Comparison of ENCODE assay signal across 24 mouse cellular contexts in genomic region chr17:8548733-8549132, GRCm38 (mm10). TPM values are rescaled to one million over a fixed set of nuclear protein-coding genes. Genes with fewer than 3 reads are reported as not detected.
"Had no signal": no experiment of that assay in that cellular context is flagged by ENCODE, and none has a peak within 500 bp of the region (broad histone marks: within the 10 kb centered on the region; RNA-seq: fewer than 3 reads in every experiment).

No protein-coding gene starts in this region.

- H3K27me3 ChIP-seq: limb, embryonic 15.5 days; midbrain, embryonic 12.5 days; midbrain, embryonic 15.5 days; neural tube, embryonic 12.5 days; neural tube, embryonic 15.5 days had no signal

- H3K4me3 ChIP-seq: limb, embryonic 12.5 days; limb, embryonic 15.5 days; midbrain, embryonic 12.5 days; midbrain, embryonic 15.5 days; neural tube, embryonic 12.5 days; neural tube, embryonic 15.5 days had no signal

- DNase-seq: kidney, adult 2 months; liver, postnatal 0 days; lung, embryonic 14.5 days; right cerebral cortex, adult 18-20 months had no signal

- H3K27ac ChIP-seq: kidney, postnatal 0 days; limb, embryonic 12.5 days; limb, embryonic 15.5 days; liver, embryonic 14.5 days; macrophage; midbrain, embryonic 12.5 days; midbrain, embryonic 15.5 days; neural tube, embryonic 12.5 days; neural tube, embryonic 15.5 days; stomach, postnatal 0 days had no signal

- H3K4me1 ChIP-seq: midbrain, embryonic 12.5 days; midbrain, embryonic 15.5 days; neural tube, embryonic 12.5 days; neural tube, embryonic 15.5 days had no signal

RNA-seq across cellular contexts. Expression of gene Gm17087, which starts 18.0 kb away (rescaled TPM):
- total RNA-seq: layer of hippocampus, postnatal 25 days; left cerebral cortex, adult 18-20 months; left cerebral cortex, postnatal 10 days; left cerebral cortex, postnatal 36 days had no signal
- polyA plus RNA-seq: intestine, embryonic 14.5 days; intestine, postnatal 0 days; kidney, adult 2 months; kidney, embryonic 14.5 days; kidney, postnatal 0 days; limb, embryonic 12.5 days; limb, embryonic 15.5 days; liver, embryonic 11.5 days; liver, embryonic 14.5 days; liver, postnatal 0 days; lung, embryonic 14.5 days; lung, postnatal 0 days; macrophage; midbrain, embryonic 12.5 days; midbrain, embryonic 15.5 days; neural tube, embryonic 12.5 days; neural tube, embryonic 15.5 days; stomach, embryonic 14.5 days; stomach, postnatal 0 days had no signal
